Mouse (Mus musculus) lung, postnatal 0 days (tissue): ENCODE results near the gene Snai1.
A peak's percentile ranks its signal among the peaks of the same experiment; 100 is the strongest.

ENCODE experiments used
- CTCF ChIP-seq: IDR thresholded peaks from 2 replicates; pipeline ENCODE4 v1.5.1; 2016; ENCODE audit warnings: antibody characterized with exemption, mild to moderate bottlenecking
- EP300 ChIP-seq: IDR thresholded peaks from 2 replicates; pipeline ENCODE4 v1.6.1; 2016; ENCODE audit warnings: antibody characterized with exemption, mild to moderate bottlenecking, control low read depth

DNA sequence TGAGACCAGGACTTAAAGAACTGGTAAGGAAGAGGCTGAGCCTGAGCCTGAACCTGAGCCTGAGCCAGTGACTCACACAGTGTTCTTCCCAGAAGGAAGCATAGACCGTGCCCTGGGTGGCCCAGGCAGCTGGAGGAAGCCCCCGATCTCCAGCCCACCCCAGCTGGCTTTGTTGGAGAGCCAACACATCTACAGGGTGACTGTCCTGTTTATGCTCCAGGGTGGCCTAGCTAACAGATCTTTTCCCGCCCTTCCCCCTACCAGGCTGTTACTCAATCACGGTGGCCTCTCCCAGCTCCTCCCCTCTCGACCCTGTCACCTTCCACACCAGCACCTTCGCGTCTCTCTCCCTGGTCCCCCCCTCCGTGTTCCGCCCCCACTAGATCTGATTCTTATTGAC lies 49.0 kb downstream of the Snai1 start:
- TF ChIP-seq CTCF (no peak), EP300 (peak; percentile 44; the same call in 1 of the 2 replicates)
